17 mouse cellular contexts compared by ENCODE assay signal in genomic region chr1:89103505-89103904, GRCm38 (mm10). TPM values are rescaled to one million over a fixed set of nuclear protein-coding genes. Genes with fewer than 3 reads are reported as not detected.
DNase-seq lines count a peak whose midpoint lies in the region; ATAC-seq lines count a peak whose summit lies in the region.
"Had no signal": no experiment of that assay in that cellular context is flagged by ENCODE, and none has a peak within 500 bp of the region (broad histone marks: within the 10 kb centered on the region; RNA-seq: fewer than 3 reads in every experiment).

No protein-coding gene starts in this region.

- no peak overlapping the region for H3K27ac ChIP-seq in kidney, embryonic 14.5 days (ENCODE audit: low read depth, low read length)
- 0 out of 2 replicates have a peak overlapping the region, but pooled peaks have one; percentile 28 for H3K27ac ChIP-seq in neural tube, embryonic 13.5 days (replicated peaks)
- H3K27ac ChIP-seq in neural tube, embryonic 15.5 days (replicated peaks) = no peak overlapping the region
- H3K27ac ChIP-seq in limb, embryonic 15.5 days = peak overlapping the region; percentile 33; the same call in 1 of the 2 replicates
- H3K27ac ChIP-seq: left cerebral cortex, adult 2 months; macrophage; neural tube, embryonic 12.5 days had no signal

- peaks cover 45% of the 10 kb centered on the region for H3K4me1 ChIP-seq in kidney, embryonic 14.5 days (ENCODE audit: control insufficient read depth, insufficient read depth, low read length)
- H3K4me1 ChIP-seq in neural tube, embryonic 13.5 days (replicated peaks) = peaks cover 63% of the 10 kb centered on the region
- H3K4me1 ChIP-seq in neural tube, embryonic 15.5 days = peaks cover 45% of the 10 kb centered on the region
- H3K4me1 ChIP-seq in limb, embryonic 15.5 days = peaks cover 59% of the 10 kb centered on the region

- DNase-seq in heart, adult 11 months = peak; percentile 92
- DNase-seq in heart, postnatal 14 days = no peak
- DNase-seq in kidney, postnatal 36 days = no peak
- DNase-seq in left cerebral cortex, adult 8-10 months (ENCODE audit: low spot score in 2 of 2) = no peak
- DNase-seq: adrenal gland, adult 2 months; B cell, adult 2 months; cerebellum, adult 2 months; liver; spleen, adult 18-20 months; thymus, adult 2 months had no signal

- ATAC-seq in kidney, embryonic 14.5 days (ENCODE audit: low FRiP score, low TSS enrichment) = no peak
- no peak for ATAC-seq in neural tube, embryonic 13.5 days (ENCODE audit: low read depth)
- ATAC-seq in neural tube, embryonic 15.5 days (ENCODE audit: low FRiP score) = no peak
- no peak for ATAC-seq in limb, embryonic 15.5 days (ENCODE audit: insufficient number of reproducible peaks, low FRiP score, low TSS enrichment, low read depth)

- no peak overlapping the region for H3K4me3 ChIP-seq in kidney, embryonic 14.5 days (ENCODE audit: low read length)
- no peak overlapping the region for H3K4me3 ChIP-seq in neural tube, embryonic 13.5 days
- no peak overlapping the region for H3K4me3 ChIP-seq in neural tube, embryonic 15.5 days (replicated peaks)
- no peak overlapping the region for H3K4me3 ChIP-seq in limb, embryonic 15.5 days
- H3K4me3 ChIP-seq: left cerebral cortex, adult 2 months; neural tube, embryonic 12.5 days had no signal

- H3K27me3 ChIP-seq in kidney, embryonic 14.5 days (ENCODE audit: control insufficient read depth, insufficient read depth, low read length) = no peaks in the 10 kb centered on the region
- H3K27me3 ChIP-seq in neural tube, embryonic 13.5 days = no peaks in the 10 kb centered on the region
- H3K27me3 ChIP-seq in neural tube, embryonic 15.5 days (replicated peaks) = no peaks in the 10 kb centered on the region
- H3K27me3 ChIP-seq in limb, embryonic 15.5 days = no peaks in the 10 kb centered on the region
- H3K27me3 ChIP-seq: neural tube, embryonic 12.5 days had no signal

- 79% methylated on average over 12 of the region's 12 CpGs for WGBS in kidney, embryonic 14.5 days
- 86% methylated on average over 12 of the region's 12 CpGs for WGBS in neural tube, embryonic 13.5 days
- 89% methylated on average over 12 of the region's 12 CpGs for WGBS in neural tube, embryonic 15.5 days
- WGBS in limb, embryonic 15.5 days = 83% methylated on average over 12 of the region's 12 CpGs

- no peak overlapping the region for H3K4me2 ChIP-seq in kidney, embryonic 14.5 days (replicated peaks; ENCODE audit: low read depth, low read length)
- no peak overlapping the region for H3K4me2 ChIP-seq in neural tube, embryonic 13.5 days
- no peak overlapping the region for H3K4me2 ChIP-seq in neural tube, embryonic 15.5 days
- no peak overlapping the region for H3K4me2 ChIP-seq in limb, embryonic 15.5 days
- H3K4me2 ChIP-seq: neural tube, embryonic 12.5 days had no signal

- peak overlapping the region; percentile 4; the same call in 1 of the 2 replicates for H3K9ac ChIP-seq in kidney, embryonic 14.5 days (ENCODE audit: low read depth, low read length)
- no peak overlapping the region for H3K9ac ChIP-seq in neural tube, embryonic 13.5 days
- no peak overlapping the region for H3K9ac ChIP-seq in neural tube, embryonic 15.5 days (replicated peaks)
- no peak overlapping the region for H3K9ac ChIP-seq in limb, embryonic 15.5 days
- H3K9ac ChIP-seq: neural tube, embryonic 12.5 days had no signal

- intact Hi-C loops in heart, postnatal 14 days (cut with DNase I) = no loop called here

- no peaks in the 10 kb centered on the region for H3K36me3 ChIP-seq in kidney, embryonic 14.5 days (ENCODE audit: control insufficient read depth, insufficient read depth, low read length)
- no peaks in the 10 kb centered on the region for H3K36me3 ChIP-seq in neural tube, embryonic 13.5 days
- no peaks in the 10 kb centered on the region for H3K36me3 ChIP-seq in neural tube, embryonic 15.5 days
- no peaks in the 10 kb centered on the region for H3K36me3 ChIP-seq in limb, embryonic 15.5 days

- H3K9me3 ChIP-seq in kidney, embryonic 14.5 days (ENCODE audit: control insufficient read depth, low read length) = no peaks in the 10 kb centered on the region
- no peaks in the 10 kb centered on the region for H3K9me3 ChIP-seq in neural tube, embryonic 13.5 days
- H3K9me3 ChIP-seq in neural tube, embryonic 15.5 days (replicated peaks) = no peaks in the 10 kb centered on the region
- H3K9me3 ChIP-seq in limb, embryonic 15.5 days = no peaks in the 10 kb centered on the region
- H3K9me3 ChIP-seq: neural tube, embryonic 12.5 days had no signal

RNA-seq across cellular contexts. Expression of gene Sh3bp4, which starts 33.3 kb away (rescaled TPM):
- 10 to 100 TPM; 15.5 to 17.1 TPM for total RNA-seq in heart, postnatal 14 days (2021)
- polyA plus RNA-seq in kidney, embryonic 14.5 days (2014; fragmentation: Nextera tagmentation; extraction: Ambion mirVana) = 14.9 and 26.1 TPM in 2 replicates
- polyA plus RNA-seq in neural tube, embryonic 13.5 days (2015; fragmentation: Nextera tagmentation; extraction: Ambion mirVana) = 23.3 and 24.6 TPM in 2 replicates
- 14.2 and 14.4 TPM in 2 replicates for polyA plus RNA-seq in neural tube, embryonic 15.5 days (2015; fragmentation: Nextera tagmentation; extraction: Ambion mirVana)
- 21.6 and 24.0 TPM in 2 replicates for polyA plus RNA-seq in limb, embryonic 15.5 days (2015; fragmentation: Nextera tagmentation; extraction: Ambion mirVana)
- 10 to 100 TPM; 16.2 to 17.6 (median 17.2) TPM for total RNA-seq in left cerebral cortex, adult 8-10 months (2022)

Comparison
In these comparisons a context has a peak if more than half of its experiments do, and no peak if none do; other contexts are left out.
1. H3K27ac ChIP-seq: peak in neural tube, embryonic 13.5 days (single experiment) and limb, embryonic 15.5 days (single experiment); none in kidney, embryonic 14.5 days (single experiment) and neural tube, embryonic 15.5 days (single experiment).